Mouse (Mus musculus) CH12.LX (cell line): Measurements from ENCODE around the gene Wdfy4. TPM values are rescaled to one million over a fixed set of nuclear protein-coding genes. Genes with fewer than 3 reads are reported as not detected.

Experiments
- DNase-seq: peaks from one replicate; pipeline ENCODE4 v3.0.0-alpha.2; 2013; ENCODE audit errors: extremely low read depth
- H3K27ac ChIP-seq: 2 replicates; pipeline ENCODE4 v1.5.1; 2012; ENCODE audit warnings: low read depth, mild to moderate bottlenecking, control low read depth, moderate library complexity; ENCODE audit not compliant: insufficient read depth
- H3K27me3 ChIP-seq: replicated peaks from 2 replicates; pipeline ENCODE3; 2012; ENCODE audit warnings: inconsistent platforms
- H3K36me3 ChIP-seq, 2 experiments: replicated peaks in 1 of 2; 2 replicates each; pipeline versions ENCODE3 to v1.6.1; 2012; ENCODE audit warnings: inconsistent platforms in 1 of 2, low read length in 1 of 2, mild to moderate bottlenecking in 1 of 2, mixed read lengths in 1 of 2, moderate library complexity in 1 of 2; ENCODE audit not compliant: control insufficient read depth in 1 of 2, insufficient read depth in 1 of 2
- H3K4me1 ChIP-seq, 2 experiments: 2 replicates each; pipeline ENCODE4 v1.6.1; 2012; ENCODE audit warnings: inconsistent platforms in 1 of 2, moderate library complexity in 1 of 2; ENCODE audit not compliant: insufficient read depth in 2 of 2, control insufficient read depth in 1 of 2
- H3K4me2 ChIP-seq: 2 replicates; pipeline ENCODE4 v1.6.1; 2012; ENCODE audit warnings: low read depth, mild to moderate bottlenecking, control low read depth; ENCODE audit not compliant: poor library complexity, insufficient read depth, severe bottlenecking
- H3K4me3 ChIP-seq, 3 experiments: fragments of 150-350 bp in 1 of 3; sonication (generic) in 1 of 3; replicated peaks in 1 of 3; 2 replicates each; pipeline versions ENCODE3 to v1.5.1; 2011 to 2012; ENCODE audit warnings: low read depth in 2 of 3, low read length in 2 of 3, mild to moderate bottlenecking in 2 of 3, moderate library complexity in 2 of 3, control low read depth in 1 of 3, improper control_type of control experiment in 1 of 3, inconsistent platforms in 1 of 3, mixed read lengths in 1 of 3; ENCODE audit not compliant: poor library complexity in 1 of 3
- H3K79me2 ChIP-seq: replicated peaks from 2 replicates; pipeline ENCODE4 v1.6.1; 2012; ENCODE audit warnings: mild to moderate bottlenecking, moderate library complexity; ENCODE audit not compliant: control insufficient read depth, poor library complexity, insufficient read depth, severe bottlenecking; ENCODE audit errors: extremely low read depth
- H3K9ac ChIP-seq: 2 replicates; pipeline ENCODE4 v1.6.1; 2012; ENCODE audit warnings: low read depth, mild to moderate bottlenecking, control low read depth, moderate library complexity; ENCODE audit not compliant: insufficient read depth
- H3K9me3 ChIP-seq: replicated peaks from 2 replicates; pipeline ENCODE3; 2012; ENCODE audit warnings: low read length, inconsistent platforms, mixed read lengths
- BHLHE40 ChIP-seq: IDR thresholded peaks from 2 replicates; pipeline ENCODE4 v1.6.1; 2011; ENCODE audit warnings: mild to moderate bottlenecking, low read depth, low read length, improper control_type of control experiment
- CHD1 ChIP-seq: IDR thresholded peaks from 2 replicates; pipeline ENCODE4 v1.6.1; 2012; ENCODE audit warnings: low read depth, low read length, improper control_type of control experiment, inconsistent platforms
- CHD2 ChIP-seq: IDR thresholded peaks from 2 replicates; pipeline ENCODE4 v1.6.1; 2011; ENCODE audit warnings: low read length, improper control_type of control experiment
- CTCF ChIP-seq, 2 experiments: IDR thresholded peaks in 1 of 2; conservative IDR thresholded peaks in 1 of 2; 2 replicates each; pipeline ENCODE4 v1.5.1; 2011 to 2012; ENCODE audit warnings: low read depth in 2 of 2, low read length in 2 of 2, improper control_type of control experiment in 1 of 2, inconsistent platforms in 1 of 2, mild to moderate bottlenecking in 1 of 2, moderate library complexity in 1 of 2
- E2F4 ChIP-seq: IDR thresholded peaks from 2 replicates; pipeline ENCODE4 v1.6.1; 2011; ENCODE audit warnings: low read depth, low read length, improper control_type of control experiment; ENCODE audit not compliant: insufficient replicate concordance
- ELF1 ChIP-seq: IDR thresholded peaks from 2 replicates; pipeline ENCODE4 v1.6.1; 2014; ENCODE audit warnings: low read depth, mild to moderate bottlenecking, inconsistent platforms, low read length, improper control_type of control experiment
- EP300 ChIP-seq: IDR thresholded peaks from 2 replicates; pipeline ENCODE4 v1.6.1; 2011; ENCODE audit warnings: low read length, improper control_type of control experiment
- ETS1 ChIP-seq: conservative IDR thresholded peaks from 2 replicates; pipeline ENCODE4 v1.6.1; 2012; ENCODE audit warnings: low read depth, mild to moderate bottlenecking, inconsistent platforms, low read length, improper control_type of control experiment, moderate library complexity
- GABPA ChIP-seq: IDR thresholded peaks from 2 replicates; pipeline ENCODE4 v1.6.1; 2012; ENCODE audit warnings: low read depth, low read length, improper control_type of control experiment, inconsistent platforms; ENCODE audit not compliant: insufficient replicate concordance
- HCFC1 ChIP-seq: IDR thresholded peaks from 2 replicates; pipeline ENCODE4 v1.6.1; 2012; ENCODE audit warnings: low read depth, mild to moderate bottlenecking, inconsistent platforms, low read length, improper control_type of control experiment
- IRF4 ChIP-seq: IDR thresholded peaks from 2 replicates; pipeline ENCODE4 v1.6.1; 2014; ENCODE audit warnings: low read depth, mild to moderate bottlenecking, inconsistent platforms, low read length, improper control_type of control experiment
- JUN ChIP-seq: IDR thresholded peaks from 2 replicates; pipeline ENCODE4 v1.6.1; 2011; ENCODE audit warnings: low read depth, mild to moderate bottlenecking, low read length, improper control_type of control experiment, moderate library complexity; ENCODE audit not compliant: insufficient read depth
- JUND ChIP-seq: conservative IDR thresholded peaks from 2 replicates; pipeline ENCODE4 v1.6.1; 2011; ENCODE audit warnings: low read depth, low read length, improper control_type of control experiment
- KAT2A ChIP-seq: IDR thresholded peaks from 2 replicates; pipeline ENCODE4 v1.6.1; 2012; ENCODE audit warnings: low read length, improper control_type of control experiment, inconsistent platforms; ENCODE audit not compliant: insufficient replicate concordance
- MAFK ChIP-seq: IDR thresholded peaks from 2 replicates; pipeline ENCODE4 v1.6.1; 2011; ENCODE audit warnings: low read length, improper control_type of control experiment; ENCODE audit not compliant: insufficient replicate concordance
- MAX ChIP-seq: IDR thresholded peaks from 2 replicates; pipeline ENCODE4 v1.6.1; 2011; ENCODE audit warnings: low read length, improper control_type of control experiment
- MAZ ChIP-seq: IDR thresholded peaks from 2 replicates; pipeline ENCODE4 v1.6.1; 2012; ENCODE audit warnings: low read depth, mild to moderate bottlenecking, inconsistent platforms, low read length, improper control_type of control experiment, moderate library complexity
- MEF2A ChIP-seq: IDR thresholded peaks from 2 replicates; pipeline ENCODE4 v1.6.1; 2014; ENCODE audit warnings: low read depth, mild to moderate bottlenecking, inconsistent platforms, low read length, improper control_type of control experiment, borderline replicate concordance
- MXI1 ChIP-seq: IDR thresholded peaks from 2 replicates; pipeline ENCODE4 v1.6.1; 2011; ENCODE audit warnings: mild to moderate bottlenecking, low read depth, low read length, improper control_type of control experiment
- MYC ChIP-seq: IDR thresholded peaks from 2 replicates; pipeline ENCODE4 v1.6.1; 2011; ENCODE audit warnings: low read depth, mild to moderate bottlenecking, improper control_type of control experiment, low read length
- NELFE ChIP-seq: IDR thresholded peaks from 2 replicates; pipeline ENCODE4 v1.6.1; 2011; ENCODE audit warnings: low read depth, low read length, improper control_type of control experiment
- NRF1 ChIP-seq: IDR thresholded peaks from 2 replicates; pipeline ENCODE4 v1.6.1; 2014; ENCODE audit warnings: low read depth, mild to moderate bottlenecking, inconsistent platforms, low read length, improper control_type of control experiment, moderate library complexity
- PAX5 ChIP-seq: IDR thresholded peaks from 2 replicates; pipeline ENCODE4 v1.6.1; 2012; ENCODE audit warnings: low read length, inconsistent platforms, mixed read lengths
- POLR2A ChIP-seq: IDR thresholded peaks from 2 replicates; pipeline ENCODE4 v1.6.1; 2011; ENCODE audit warnings: low read depth, mild to moderate bottlenecking, improper control_type of control experiment, low read length
- POLR2AphosphoS2 ChIP-seq: IDR thresholded peaks from 2 replicates; pipeline ENCODE4 v1.6.1; 2011; ENCODE audit warnings: low read depth, low read length, improper control_type of control experiment
- RAD21 ChIP-seq: IDR thresholded peaks from 2 replicates; pipeline ENCODE4 v1.6.1; 2011; ENCODE audit warnings: low read depth, mild to moderate bottlenecking, low read length, improper control_type of control experiment, moderate library complexity
- RCOR1 ChIP-seq: conservative IDR thresholded peaks from 2 replicates; pipeline ENCODE4 v1.6.1; 2012; ENCODE audit warnings: low read depth, mild to moderate bottlenecking, inconsistent platforms, low read length, improper control_type of control experiment
- SIN3A ChIP-seq: IDR thresholded peaks from 2 replicates; pipeline ENCODE4 v1.6.1; 2012; ENCODE audit warnings: low read length, improper control_type of control experiment, inconsistent platforms
- SMC3 ChIP-seq: IDR thresholded peaks from 2 replicates; pipeline ENCODE4 v1.6.1; 2011; ENCODE audit warnings: low read depth, low read length, improper control_type of control experiment
- TBP ChIP-seq: conservative IDR thresholded peaks from 2 replicates; pipeline ENCODE4 v1.6.1; 2011; ENCODE audit warnings: low read depth, low read length, improper control_type of control experiment
- TCF12 ChIP-seq: IDR thresholded peaks from 2 replicates; pipeline ENCODE4 v1.6.1; 2014; ENCODE audit warnings: low read depth, mild to moderate bottlenecking, inconsistent platforms, low read length, improper control_type of control experiment
- UBTF ChIP-seq: IDR thresholded peaks from 2 replicates; pipeline ENCODE4 v1.6.1; 2012; ENCODE audit warnings: low read depth, mild to moderate bottlenecking, inconsistent platforms, low read length, improper control_type of control experiment, moderate library complexity
- USF1 ChIP-seq: IDR thresholded peaks from 2 replicates; pipeline ENCODE4 v1.6.1; 2014; ENCODE audit warnings: low read depth, mild to moderate bottlenecking, inconsistent platforms, low read length, improper control_type of control experiment
- USF2 ChIP-seq: conservative IDR thresholded peaks from 2 replicates; pipeline ENCODE4 v1.6.1; 2011; ENCODE audit warnings: low read depth, low read length, improper control_type of control experiment
- ZC3H11A ChIP-seq: IDR thresholded peaks from 2 replicates; pipeline ENCODE4 v1.6.1; 2012; ENCODE audit warnings: low read depth, mild to moderate bottlenecking, inconsistent platforms, low read length, improper control_type of control experiment
- ZKSCAN1 ChIP-seq: IDR thresholded peaks from 2 replicates; pipeline ENCODE4 v1.6.1; 2012; ENCODE audit warnings: low read depth, inconsistent platforms, low read length, improper control_type of control experiment, borderline replicate concordance
- ZMIZ1 ChIP-seq: IDR thresholded peaks from 2 replicates; pipeline ENCODE4 v1.6.1; 2012; ENCODE audit warnings: low read depth, mild to moderate bottlenecking, inconsistent platforms, low read length, improper control_type of control experiment
- ZNF384 ChIP-seq: IDR thresholded peaks from 2 replicates; pipeline ENCODE4 v1.6.1; 2012; ENCODE audit warnings: low read depth, low read length, improper control_type of control experiment, inconsistent platforms
- dilution Hi-C: fragments of 300-500 bp; cut with MboI; formaldehyde crosslinking; loops from 2 replicates; pipeline ENCODE4 v1.14.3; 2020; ENCODE audit warnings: low sequenced_read_pairs; ENCODE audit not compliant: extremely low pct_unique_long_range_greater_than_20kb, extremely low pct_ligation_motif_present
- in situ Hi-C: fragments of 300-500 bp; cut with MboI; formaldehyde crosslinking; loops from 3 replicates; pipeline ENCODE4 v1.14.3; 2019; ENCODE audit warnings: low sequenced_read_pairs, low pct_ligation_motif_present, low pct_unique_long_range_greater_than_20kb, mixed read lengths
- polyA plus RNA-seq: library from polyadenylated mRNA; unstranded; fragments of >175 nt; gene quantifications from 2 replicates; pipeline ENCODE4 v1.2.1, GENCODE M21; 2012; ENCODE audit warnings: low read depth; ENCODE audit not compliant: insufficient read length
- total RNA-seq, 2 experiments: library from RNA; depleted of rRNA; stranded (reverse); fragments of 300-350 nt in 1 of 2; fragments of >200 nt in 1 of 2; gene quantifications; 2 replicates each; pipeline ENCODE4 v1.2.3; 2012 to 2014

Wdfy4 gene
- total and polyA plus RNA-seq, 3 experiments: 56.0 to 140 (median 115) TPM

DNA sequence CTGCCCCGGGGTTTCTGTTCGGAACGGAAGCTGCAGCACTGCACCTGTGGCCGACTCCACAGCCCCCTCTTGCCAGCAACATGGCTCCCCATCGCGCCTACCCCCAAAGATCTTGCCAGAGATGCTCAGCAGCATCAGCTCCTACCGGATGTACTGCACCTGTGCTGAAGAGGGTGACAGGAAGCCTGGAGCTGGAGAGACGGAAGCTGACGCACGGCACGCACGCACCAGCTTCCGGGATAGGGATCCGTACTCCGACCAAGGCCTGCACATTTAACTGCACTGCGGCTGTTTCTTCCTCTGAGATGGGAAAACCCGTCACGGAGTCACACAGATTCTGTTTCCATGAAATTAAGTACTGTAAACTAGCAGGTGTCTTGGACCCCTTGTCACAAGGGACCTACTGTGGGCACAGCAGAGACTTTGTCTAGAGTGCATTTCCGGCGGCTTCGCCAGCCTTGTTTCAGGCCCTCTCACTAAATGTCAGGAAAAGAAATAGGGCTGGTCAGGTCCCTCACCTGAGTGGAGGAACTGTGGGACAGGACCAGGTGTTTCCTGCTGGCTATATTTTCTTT is 4.6 kb upstream of the Wdfy4 start:
- peak overlapping the region; percentile 56 for H3K9ac ChIP-seq
- peak overlapping the region; percentile 58 to 89 (median 69) for H3K4me3 ChIP-seq
- dilution Hi-C loops (no loop called here), in situ Hi-C loops (loop anchor here (10.0 kb wide), 1 partner anchor 45 kb away; no protein-coding TSS in a partner anchor)
- peaks cover 25 to 75% of the 10 kb centered on the region in 2 experiments for H3K4me1 ChIP-seq
- H3K27ac ChIP-seq: peak overlapping the region; percentile 99
- no peaks in the 10 kb centered on the region for H3K27me3 ChIP-seq
- no peaks in the 10 kb centered on the region for H3K79me2 ChIP-seq
- H3K9me3 ChIP-seq: no peaks in the 10 kb centered on the region
- peaks cover 0 to 3% of the 10 kb centered on the region in 2 experiments for H3K36me3 ChIP-seq
- DNase-seq: peak; percentile 94
- peak overlapping the region; percentile 90 for H3K4me2 ChIP-seq
- TF ChIP-seq MXI1: no peak
- TF ChIP-seq KAT2A: no peak; the same call in 1 of the 2 replicates
- no peak for TF ChIP-seq PAX5
- no peak for TF ChIP-seq UBTF
- no peak; the same call in 1 of the 2 replicates for TF ChIP-seq NELFE
- TF ChIP-seq ETS1: peak; percentile 85
- peak; percentile 82; the same call in 1 of the 2 replicates for TF ChIP-seq EP300
- TF ChIP-seq MAZ: no peak
- TF ChIP-seq POLR2AphosphoS2: no peak
- TF ChIP-seq RCOR1: no peak
- TF ChIP-seq BHLHE40: peak; percentile 94
- 0 out of 2 replicates have a peak, but pooled peaks have one; percentile 51 for TF ChIP-seq MAFK
- TF ChIP-seq USF1: no peak
- TF ChIP-seq NRF1: peak; percentile 48; the same call in 1 of the 2 replicates
- peak; percentile 96 for TF ChIP-seq ELF1
- TF ChIP-seq SMC3: no peak
- peak; percentile 37; the same call in 1 of the 2 replicates for TF ChIP-seq IRF4
- TF ChIP-seq JUND: no peak
- TF ChIP-seq ZKSCAN1: peak; percentile 86
- TF ChIP-seq SIN3A: no peak
- TF ChIP-seq POLR2A: peak; percentile 58
- no peak for TF ChIP-seq USF2
- TF ChIP-seq ZNF384: no peak
- TF ChIP-seq CHD2: no peak
- no peak for TF ChIP-seq GABPA
- no peak for TF ChIP-seq CTCF (conservative IDR thresholded peaks at IDR 0.05 in 1 of 2, IDR thresholded peaks at IDR 0.05 in 1 of 2; ENCODE audit: low read depth in 2 of 2, low read length in 2 of 2)
- no peak for TF ChIP-seq ZMIZ1
- peak; percentile 49; the same call in 1 of the 2 replicates for TF ChIP-seq MEF2A
- TF ChIP-seq JUN: peak; percentile 30; the same call in 1 of the 2 replicates
- TF ChIP-seq ZC3H11A: no peak
- no peak; the same call in 1 of the 2 replicates for TF ChIP-seq MAX
- TF ChIP-seq TCF12: peak; percentile 79
- peak; percentile 76 for TF ChIP-seq HCFC1
- no peak for TF ChIP-seq RAD21
- peak; percentile 74 for TF ChIP-seq TBP
- TF ChIP-seq CHD1: no peak
- 0 out of 2 replicates have a peak, but pooled peaks have one; percentile 50 for TF ChIP-seq MYC
- TF ChIP-seq E2F4: no peak
